Mouse (Mus musculus): ENCODE measurements at regions not wholly inside any gene's neighbourhood (a gene's known extent, or its start where the extent isn't known, plus 50 kb on each side); places are given as distances from the start of the nearest gene placed in this dataset.

- TF ChIP-seq CTCF (IDR thresholded peaks at IDR 0.05; ENCODE audit: low read depth, low read length) (no peak), POLR2A (IDR thresholded peaks at IDR 0.05; ENCODE audit: extremely low read depth, insufficient read depth, low read length) (no peak)
Observed at GRCm38 (mm10) chr8:53872033-53872619, 205.3 kb upstream of the Vegfc start.
